Mouse (Mus musculus): ENCODE results near the gene Cbr1.
A peak's percentile ranks its signal among the peaks of the same experiment; 100 is the strongest.
"Not testable (repeated sequence)": the region's sequence is repeated elsewhere in the genome, so short reads cannot be mapped to it uniquely, and the experiment has no call there.

Gene Cbr1

GRCm38 (mm10) chr16:93599461-93599860 is 6.2 kb upstream of the Cbr1 start:
- no peak for DNase-seq

- DNase-seq, result peak; percentile 95
Observed at GRCm38 (mm10) chr16:93603439-93604212, 2.0 kb upstream of the Cbr1 start, which contains the start of gene Setd4. Gene Setd4, minus strand, starts transcription at chr16:93604063.

DNA sequence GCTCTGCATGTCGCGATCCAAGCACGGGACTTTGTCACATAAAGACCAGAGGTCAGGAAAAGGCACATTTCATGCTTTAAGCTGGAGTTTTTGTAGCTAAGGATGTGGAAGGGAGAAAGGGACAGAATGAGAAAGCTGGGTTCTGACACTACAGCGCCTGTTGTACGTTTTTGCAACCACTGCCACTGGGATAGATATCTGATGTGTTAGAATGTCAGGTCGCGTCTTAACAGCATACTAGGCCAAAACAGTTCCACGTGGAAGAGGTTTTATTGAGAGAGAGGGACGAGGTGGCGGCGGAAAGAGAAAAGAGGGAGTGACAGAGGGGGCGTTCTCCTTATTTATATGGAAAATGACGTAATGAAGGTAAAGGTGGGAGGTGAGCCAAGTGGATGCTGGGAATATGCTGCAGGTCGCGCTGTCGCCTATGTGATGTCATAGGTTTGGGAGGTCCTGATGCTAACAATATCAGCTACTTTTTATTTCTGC is 1.1 kb upstream of the Cbr1 start:
- DNase-seq, result peak; percentile 33

DNA sequence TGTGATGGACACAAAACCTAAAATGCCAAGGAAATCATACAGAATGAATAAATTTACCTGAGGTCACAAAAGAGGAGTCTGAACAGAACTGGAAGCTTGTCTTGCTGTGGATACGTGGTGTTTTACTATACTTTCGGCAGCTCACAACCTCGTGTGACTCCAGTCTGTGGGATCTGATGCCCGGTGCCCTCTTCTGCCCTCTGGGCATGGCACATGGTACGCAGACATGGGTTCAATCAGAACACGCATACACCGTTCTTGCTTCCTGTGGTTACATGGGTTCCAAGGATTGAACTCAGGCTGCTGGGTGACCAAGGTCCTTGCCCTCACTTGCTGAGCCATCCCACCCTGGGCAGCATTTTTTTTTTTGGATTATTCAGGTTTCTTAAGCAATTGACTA is 493 bp downstream of the Cbr1 start:
- DNase-seq, result no peak

DNA sequence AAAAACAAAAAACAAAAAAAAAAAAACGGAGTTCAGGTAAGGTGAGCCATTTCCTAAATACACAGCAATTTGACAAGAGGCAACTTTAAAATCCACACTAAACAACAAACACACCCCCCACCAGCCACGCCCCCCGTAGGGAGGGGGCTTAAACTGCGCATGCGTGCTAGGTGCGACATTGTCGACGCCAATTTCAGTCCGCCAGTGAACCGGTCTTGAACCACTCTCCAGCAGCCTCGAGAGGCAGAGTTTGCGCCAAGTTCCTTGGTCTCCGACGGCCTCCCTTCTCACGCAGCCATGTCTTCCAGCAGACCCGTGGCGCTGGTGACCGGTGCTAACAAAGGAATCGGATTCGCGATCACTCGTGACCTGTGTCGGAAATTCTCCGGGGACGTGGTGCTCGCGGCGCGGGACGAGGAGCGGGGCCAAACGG is 2.0 kb downstream of the Cbr1 start:
- DNase-seq, result peak; percentile 78

DNA sequence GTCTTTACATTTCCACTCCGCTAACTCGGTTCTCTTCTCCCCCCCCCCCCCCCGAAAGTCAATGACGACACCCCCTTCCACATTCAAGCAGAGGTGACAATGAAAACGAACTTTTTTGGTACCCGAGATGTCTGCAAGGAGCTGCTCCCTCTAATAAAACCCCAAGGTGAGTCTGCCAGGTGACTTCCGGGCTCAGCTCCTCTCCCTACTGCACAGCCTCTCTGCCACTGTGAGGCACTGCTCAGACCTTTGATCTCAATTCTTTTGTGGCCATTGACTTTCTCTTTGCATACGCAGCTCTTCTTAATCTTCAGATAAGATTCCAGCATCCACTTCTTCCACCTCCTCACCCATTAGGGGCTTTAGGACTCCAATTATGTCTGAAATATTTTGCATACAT is 3.1 kb downstream of the Cbr1 start:
- DNase-seq, result no peak

DNA sequence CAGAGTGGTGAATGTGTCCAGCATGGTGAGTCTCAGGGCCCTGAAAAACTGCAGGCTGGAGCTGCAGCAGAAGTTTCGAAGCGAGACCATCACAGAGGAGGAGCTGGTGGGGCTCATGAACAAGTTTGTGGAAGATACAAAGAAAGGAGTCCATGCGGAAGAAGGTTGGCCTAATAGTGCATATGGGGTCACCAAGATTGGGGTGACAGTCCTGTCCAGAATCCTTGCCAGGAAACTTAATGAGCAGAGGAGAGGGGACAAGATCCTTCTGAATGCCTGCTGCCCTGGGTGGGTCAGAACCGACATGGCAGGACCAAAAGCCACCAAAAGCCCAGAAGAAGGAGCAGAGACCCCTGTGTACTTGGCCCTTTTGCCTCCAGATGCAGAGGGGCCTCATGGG is 4.1 kb downstream of the Cbr1 start:
- no peak for DNase-seq

GRCm38 (mm10) chr16:93610961-93611360 is 5.3 kb downstream of the Cbr1 start:
- no peak for DNase-seq

DNA sequence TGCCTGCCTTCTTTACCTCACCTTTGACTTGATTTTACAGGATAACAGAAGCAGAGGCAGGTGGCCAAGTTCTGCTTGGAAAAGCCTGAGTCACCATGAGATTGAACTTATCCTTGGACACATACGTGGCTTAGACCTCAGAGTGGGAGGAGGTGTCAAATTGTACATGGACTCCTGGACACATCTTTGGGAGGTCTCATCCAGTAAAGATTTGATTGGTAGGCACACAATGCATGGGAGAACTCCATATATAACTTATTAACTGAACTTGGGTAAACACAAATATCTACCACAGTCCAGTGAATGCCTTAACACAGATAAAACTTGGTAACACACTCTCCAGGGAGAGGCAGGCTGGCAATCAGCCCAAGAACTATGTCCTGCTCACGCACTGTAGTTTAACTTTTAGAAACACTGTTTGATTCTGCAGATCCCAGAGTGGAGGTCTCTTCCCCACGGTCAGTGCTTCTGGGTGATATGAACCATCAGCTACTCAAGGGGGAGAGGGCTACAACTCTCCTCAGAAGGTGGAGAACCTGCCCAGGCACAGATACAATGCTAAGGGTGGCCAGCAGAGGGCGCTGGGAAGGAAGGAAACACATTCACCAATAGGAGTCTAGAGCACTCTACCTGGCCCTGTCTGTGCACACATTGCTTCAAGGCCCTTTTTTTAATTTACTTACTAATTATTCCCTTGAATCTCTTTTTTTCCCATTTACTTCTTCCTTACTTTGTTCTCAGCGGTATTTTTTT is 9.6 kb downstream of the Cbr1 start:
- peak; percentile 47 for DNase-seq

DNA sequence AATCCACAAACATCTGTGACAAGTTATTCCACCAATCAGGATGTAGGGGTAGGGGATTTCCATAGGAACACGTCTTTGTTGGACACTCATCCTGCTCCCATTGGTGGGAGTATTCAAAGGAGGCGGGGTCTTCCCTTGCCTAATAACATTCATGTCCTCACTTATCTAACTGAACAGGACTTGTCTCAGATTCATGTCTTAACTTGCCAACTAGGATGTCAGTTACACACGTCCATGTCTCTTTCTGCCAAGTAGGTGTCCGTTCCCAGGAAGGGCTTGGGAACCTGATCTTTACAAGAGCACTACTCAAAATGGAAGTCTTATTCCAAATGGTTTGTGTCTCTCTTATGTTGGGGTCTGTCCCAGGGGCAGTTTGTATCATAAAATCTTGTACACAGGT is 18.1 kb downstream of the Cbr1 start:
- DNase-seq, result not testable (repeated sequence)

DNA sequence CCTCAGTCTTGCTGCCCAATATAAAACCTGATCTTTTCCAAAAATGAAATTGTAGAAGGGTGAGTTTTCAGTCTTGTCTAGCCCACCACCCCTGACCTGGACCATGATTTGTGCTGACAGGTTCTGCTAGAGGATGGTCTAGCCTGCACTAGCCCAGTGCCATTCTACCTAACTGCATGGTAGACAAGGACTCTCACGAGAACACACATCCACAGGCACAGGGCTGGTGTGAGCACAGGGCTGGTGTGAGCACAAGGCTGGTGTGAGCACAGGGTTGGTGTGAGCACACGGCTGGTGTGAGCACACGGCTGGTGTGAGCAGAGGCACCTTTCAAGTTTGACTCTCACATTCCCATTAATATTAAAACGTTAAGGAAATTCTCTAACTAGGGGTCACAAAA is 19.0 kb downstream of the Cbr1 start:
- no peak for DNase-seq

DNA sequence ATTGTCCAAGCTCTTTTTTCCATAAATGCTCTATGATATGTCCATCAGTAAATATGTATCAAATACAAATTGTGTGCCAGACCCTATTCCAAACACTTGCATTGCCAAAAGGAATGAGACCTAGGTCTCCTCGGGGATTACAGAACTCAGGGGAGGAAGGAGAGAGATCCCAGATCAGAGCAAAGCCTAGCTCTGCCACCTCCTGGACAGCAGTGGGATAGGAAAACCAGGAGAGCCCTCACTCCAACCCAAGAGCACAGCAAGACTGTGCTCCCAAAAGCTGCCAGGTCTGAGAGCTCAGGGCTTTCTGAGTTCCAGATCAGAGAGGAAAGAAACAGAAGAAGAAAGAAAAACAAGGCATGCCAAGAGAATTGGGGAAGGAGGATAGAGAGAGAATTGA is 21.1 kb downstream of the Cbr1 start:
- DNase-seq, result no peak

DNA sequence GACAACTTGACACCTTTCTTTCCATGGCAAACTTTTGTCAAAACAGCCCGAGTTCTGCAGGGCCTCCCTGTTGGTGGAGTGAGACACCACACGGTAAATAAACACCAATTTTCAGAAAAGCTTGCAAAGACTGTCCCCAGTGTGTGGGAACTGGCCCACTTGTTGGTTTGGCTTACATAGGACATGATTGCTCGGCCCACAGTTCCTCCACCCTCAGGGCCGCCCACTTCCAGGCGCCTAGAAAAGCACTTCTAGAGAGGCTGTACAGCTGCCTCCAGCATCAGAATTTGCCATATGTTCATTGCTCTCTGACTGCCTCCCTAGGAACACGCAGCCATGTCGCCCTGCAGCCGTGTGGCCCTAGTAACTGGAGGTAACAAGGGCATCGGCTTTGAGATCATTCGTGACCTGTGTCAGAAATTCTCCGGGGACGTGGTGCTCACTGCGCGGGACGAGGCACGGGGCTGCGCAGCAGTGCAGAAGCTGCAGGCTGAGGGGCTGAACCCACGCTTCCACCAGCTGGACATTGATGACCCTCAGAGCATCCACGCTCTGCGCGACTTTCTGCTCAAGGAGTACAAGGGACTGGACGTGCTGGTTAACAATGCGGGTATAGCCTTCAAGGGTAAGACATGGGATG is 22.2 kb downstream of the Cbr1 start, which contains the start of gene Gm5678:
Gene Gm5678, plus strand, starts transcription at position 337 of the 640 bp plus-strand sequence.
- no peak for DNase-seq

GRCm38 (mm10) chr16:93644006-93644405 is 38.4 kb downstream of the Cbr1 start:
- no peak for DNase-seq

GRCm38 (mm10) chr16:93648441-93649183 is 43.0 kb downstream of the Cbr1 start:
- no peak for DNase-seq
